Mouse (Mus musculus): ENCODE data around the gene Arl9.
"Not testable (repeated sequence)": the region's sequence is repeated elsewhere in the genome, so short reads cannot be mapped to it uniquely, and the experiment has no call there.

The Arl9 gene

GRCm38 (mm10) chr5:77015544-77016482 is 12.0 kb downstream of the Arl9 start, which contains the start of gene Thegl:
Gene Thegl (plus strand): TSS chr5:77016023.
- DNase-seq (ENCODE audit: low read depth, low spot score) = peak; percentile 15

- no peak for DNase-seq (ENCODE audit: low read depth, low spot score)
Measured at GRCm38 (mm10) chr5:77028034-77028433, 24.2 kb downstream of the Arl9 start.

DNA sequence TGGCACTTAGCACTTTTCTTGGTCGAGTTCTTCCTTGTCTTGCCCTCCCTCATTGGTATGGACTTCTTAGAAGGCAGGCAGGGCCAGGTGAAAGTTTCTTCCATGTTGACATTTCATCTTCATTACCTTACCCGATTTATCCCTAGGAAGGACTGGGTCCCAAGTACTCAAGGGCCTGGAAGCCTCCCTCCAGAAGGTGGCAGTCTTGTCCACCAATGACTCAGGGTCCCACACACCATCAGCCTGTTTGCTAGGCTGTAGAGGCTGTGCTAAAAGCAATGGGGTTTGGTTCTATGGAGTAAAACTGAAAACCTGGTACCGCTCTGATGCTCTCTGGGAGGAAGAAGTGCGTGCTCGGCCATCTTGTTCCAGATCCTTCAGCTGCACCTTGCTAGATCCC is 25.9 kb downstream of the Arl9 start:
- no peak for DNase-seq (ENCODE audit: low read depth, low spot score)

DNA sequence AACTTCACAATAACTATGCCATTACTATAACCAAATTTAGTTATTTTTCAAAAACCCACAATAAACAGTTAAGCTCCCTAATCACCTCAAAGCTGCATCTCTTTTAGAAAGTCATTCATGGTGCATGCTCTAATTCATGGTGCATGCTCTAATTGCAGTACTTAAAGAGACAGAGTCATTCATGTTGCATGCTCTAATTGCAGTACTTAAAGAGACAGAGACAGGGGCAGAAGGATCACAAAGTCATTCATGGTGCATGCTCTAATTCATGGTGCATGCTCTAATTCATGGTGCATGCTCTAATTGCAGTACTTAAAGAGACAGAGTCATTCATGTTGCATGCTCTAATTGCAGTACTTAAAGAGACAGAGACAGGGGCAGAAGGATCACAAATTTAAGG is 31.2 kb downstream of the Arl9 start:
- not testable (repeated sequence) for DNase-seq (ENCODE audit: low read depth, low spot score)

- DNase-seq (ENCODE audit: low read depth, low spot score) = no peak
Measured at GRCm38 (mm10) chr5:77038451-77038850, 34.6 kb downstream of the Arl9 start.

DNA sequence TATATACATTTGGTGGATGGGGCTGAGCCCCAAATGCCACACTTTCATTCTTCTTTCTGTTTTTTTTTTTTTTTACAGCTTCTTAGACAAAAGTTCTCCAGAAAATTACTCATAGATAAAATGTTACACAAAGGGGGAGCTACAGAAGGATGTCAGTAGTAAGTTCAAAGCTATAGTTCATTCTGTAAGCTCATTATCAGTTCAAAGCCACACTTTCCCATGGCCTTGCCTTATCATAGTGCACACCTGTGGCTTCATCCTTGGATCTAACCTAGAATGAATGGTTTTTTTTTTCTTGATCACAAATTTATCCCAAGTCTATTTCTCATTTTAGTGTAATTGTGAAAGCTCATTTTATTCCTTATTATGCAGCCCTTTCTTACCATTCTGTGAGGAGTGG is 35.5 kb downstream of the Arl9 start:
- no peak for DNase-seq (ENCODE audit: low read depth, low spot score)

DNA sequence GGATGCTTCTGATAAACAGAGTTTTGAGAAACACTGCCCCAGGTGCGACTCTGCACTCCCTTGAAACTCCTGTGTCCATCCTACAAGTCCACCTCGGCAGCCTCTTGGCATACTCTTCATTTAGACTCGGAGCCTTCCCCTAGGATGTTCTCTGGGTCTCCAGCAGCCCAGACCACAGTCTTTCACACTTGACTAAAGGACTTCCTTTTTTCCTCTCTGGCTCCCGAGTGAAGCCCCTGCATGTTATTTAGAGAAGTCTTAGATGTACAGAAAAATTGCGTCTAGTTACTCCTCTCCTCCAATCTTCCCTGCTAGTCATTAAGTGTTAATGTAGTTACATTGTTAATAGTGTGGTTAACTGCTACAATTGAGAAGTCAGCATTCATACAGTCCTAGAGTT is 40.5 kb downstream of the Arl9 start:
- no peak for DNase-seq (ENCODE audit: low read depth, low spot score)

DNA sequence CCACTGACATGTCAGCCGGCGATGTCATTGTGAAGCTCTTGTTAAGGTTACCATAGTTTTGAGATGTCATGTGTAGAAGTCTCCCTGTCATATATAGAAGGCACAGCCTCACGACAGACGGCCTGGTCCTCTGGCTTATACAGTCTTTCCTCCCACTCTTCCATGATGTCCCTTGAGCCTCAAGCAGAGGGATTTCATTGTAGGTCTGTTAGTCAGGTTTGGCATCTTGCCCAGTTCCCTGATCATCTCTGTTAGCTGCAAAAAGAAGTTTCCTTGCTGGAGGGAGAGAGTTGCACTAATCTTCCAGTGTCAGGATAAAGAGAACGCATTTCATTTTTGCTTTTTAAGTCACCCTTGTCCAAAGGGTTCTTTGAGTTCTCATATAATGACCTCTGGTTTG is 48.8 kb downstream of the Arl9 start:
- DNase-seq (ENCODE audit: low read depth, low spot score) = no peak

GRCm38 (mm10) chr5:77056881-77057440 is 53.1 kb downstream of the Arl9 start:
- DNase-seq (ENCODE audit: low read depth, low spot score) = no peak
